Mouse (Mus musculus) granulocyte monocyte progenitor cell, adult 5-6 weeks (primary cell): ENCODE data around the gene Pirt. TPM values are rescaled to one million over a fixed set of nuclear protein-coding genes. Genes with fewer than 3 reads are reported as not detected.

Experiments used
- ATAC-seq: replicated peaks from 2 replicates; pipeline ENCODE4 v1.8.0; 2016; ENCODE audit warnings: mild to moderate bottlenecking, moderate TSS enrichment, inconsistent platforms; ENCODE audit not compliant: poor library complexity, severe bottlenecking
- total RNA-seq, 2 experiments: library from RNA; stranded (forward) in 1 of 2; stranded (reverse) in 1 of 2; fragments of 200-712, 200-1000 nt in 1 of 2; fragments of >200 nt in 1 of 2; fragmentation: Nextera tagmentation in 1 of 2; gene quantifications; 2 replicates each; pipeline ENCODE4 v1.2.3; 2014 to 2017

Pirt gene
- total RNA-seq, 2 experiments from 2014 or later, result not detected

GRCm38 (mm10) chr11:66945224-66945767 is 33.5 kb downstream of the Pirt start:
- ATAC-seq, result no peak

- ATAC-seq, result no peak
Measured at GRCm38 (mm10) chr11:66946521-66946920, 34.7 kb downstream of the Pirt start.

DNA sequence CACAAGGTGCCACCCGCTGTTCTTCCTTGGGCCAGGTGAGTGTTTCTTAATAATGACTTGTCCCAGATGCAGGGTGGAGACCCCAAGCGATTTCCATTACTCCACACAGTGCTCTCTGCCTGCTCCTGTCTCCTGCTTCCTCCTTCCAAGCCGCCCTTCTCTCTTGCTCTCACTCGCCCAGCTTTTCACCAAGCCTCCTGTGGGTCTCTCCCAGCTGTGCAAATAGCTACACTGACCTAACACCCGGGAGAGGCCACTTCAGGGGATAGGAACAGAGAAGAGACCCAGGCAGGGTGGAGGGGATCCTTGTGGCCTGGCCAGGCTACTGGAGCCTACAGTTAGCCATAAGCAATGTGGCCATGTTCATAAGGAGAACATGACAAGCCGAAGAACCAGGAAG is 35.1 kb downstream of the Pirt start:
- no peak for ATAC-seq

DNA sequence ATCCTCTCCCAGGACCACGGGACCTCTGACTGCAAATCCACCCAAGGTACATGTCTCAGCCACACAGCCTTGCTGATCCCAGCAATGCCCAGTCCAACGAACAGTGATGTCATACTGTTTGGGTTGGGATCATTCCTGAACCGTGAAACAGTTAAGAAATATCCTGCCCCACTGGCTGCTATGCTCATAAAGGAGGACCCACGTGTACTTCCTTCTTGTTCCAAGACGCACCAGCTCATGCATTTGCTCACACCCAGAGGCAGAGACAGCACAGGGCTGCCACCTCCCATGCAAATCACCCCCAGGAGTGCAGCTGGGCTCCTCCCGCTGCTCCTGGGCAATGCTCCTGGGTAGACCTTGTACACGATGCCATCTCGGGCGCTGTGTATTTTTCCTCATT is 44.5 kb downstream of the Pirt start, which contains the start of gene Tmem238l:
Gene Tmem238l, plus strand, starts transcription at position 336 of the 400 bp plus-strand sequence.
- no peak for ATAC-seq

GRCm38 (mm10) chr11:66960797-66961196 is 49.0 kb downstream of the Pirt start:
- no peak for ATAC-seq

DNA sequence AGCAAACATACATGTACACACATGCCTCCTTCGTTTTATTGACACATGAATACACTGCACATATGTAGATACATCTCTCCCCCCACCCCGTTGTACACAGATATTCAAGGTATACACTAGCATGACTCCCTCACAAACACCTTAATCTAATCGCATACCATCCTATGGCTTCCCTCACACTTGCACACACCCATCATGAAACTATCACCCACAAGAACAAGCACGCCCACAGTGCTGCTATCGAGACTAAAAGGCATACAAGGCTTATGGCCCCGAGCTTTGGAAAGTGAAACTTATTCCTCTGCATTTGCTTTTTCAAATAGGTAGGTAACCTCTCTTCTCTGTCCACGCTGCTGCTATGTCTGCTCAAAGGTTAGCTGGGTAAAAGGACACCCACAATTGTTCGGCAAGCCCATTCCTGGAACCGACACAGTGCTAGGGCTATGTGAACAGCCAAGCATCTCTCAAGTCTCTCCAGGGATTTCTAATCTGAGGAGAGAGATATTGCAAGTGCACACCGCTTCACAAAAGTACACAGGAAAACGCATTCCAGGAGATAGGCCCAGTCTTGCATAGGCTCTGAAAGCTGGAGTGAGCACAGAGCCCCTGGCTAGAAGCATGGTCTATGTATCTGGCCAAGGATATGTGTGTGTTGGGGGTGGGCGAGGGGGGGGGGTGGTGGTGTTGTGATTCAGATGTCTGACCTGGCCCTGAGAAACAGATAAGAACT is 49.8 kb downstream of the Pirt start:
- ATAC-seq, result no peak

GRCm38 (mm10) chr11:66963462-66963861 is 51.7 kb downstream of the Pirt start:
- no peak for ATAC-seq

DNA sequence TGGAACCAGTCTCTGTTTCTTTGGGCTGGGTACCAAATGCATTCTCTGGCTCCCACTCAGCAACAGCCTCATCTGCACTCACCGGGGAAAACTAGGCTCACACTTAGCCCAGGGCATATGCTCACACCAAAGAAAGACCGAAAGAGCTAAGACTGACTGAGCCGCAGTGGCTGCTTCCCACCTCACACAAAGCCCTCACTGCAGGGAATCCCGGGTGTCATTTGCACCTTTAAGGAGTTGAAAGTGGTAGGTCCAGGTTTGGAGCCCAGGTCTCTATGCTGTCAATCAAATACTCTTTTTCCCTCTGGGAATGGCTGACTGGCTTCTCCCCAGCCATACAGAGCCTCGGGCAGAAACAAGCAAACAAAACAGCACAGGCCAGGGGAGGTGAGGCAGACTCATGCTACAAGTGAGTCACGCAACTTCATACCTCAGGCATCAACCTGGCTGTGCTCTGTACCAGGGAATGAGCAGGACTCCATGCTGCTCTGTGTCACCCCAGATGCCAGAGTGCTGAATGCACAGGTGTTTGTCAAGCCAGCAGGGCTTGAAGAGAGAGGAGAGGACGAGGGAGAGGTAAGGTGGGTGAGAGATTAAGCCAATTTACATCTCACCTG is 54.8 kb downstream of the Pirt start:
- ATAC-seq, result no peak

- no peak for ATAC-seq
Measured at GRCm38 (mm10) chr11:66968575-66968974, 56.8 kb downstream of the Pirt start.

GRCm38 (mm10) chr11:66973507-66973906 is 61.7 kb downstream of the Pirt start:
- ATAC-seq, result no peak

DNA sequence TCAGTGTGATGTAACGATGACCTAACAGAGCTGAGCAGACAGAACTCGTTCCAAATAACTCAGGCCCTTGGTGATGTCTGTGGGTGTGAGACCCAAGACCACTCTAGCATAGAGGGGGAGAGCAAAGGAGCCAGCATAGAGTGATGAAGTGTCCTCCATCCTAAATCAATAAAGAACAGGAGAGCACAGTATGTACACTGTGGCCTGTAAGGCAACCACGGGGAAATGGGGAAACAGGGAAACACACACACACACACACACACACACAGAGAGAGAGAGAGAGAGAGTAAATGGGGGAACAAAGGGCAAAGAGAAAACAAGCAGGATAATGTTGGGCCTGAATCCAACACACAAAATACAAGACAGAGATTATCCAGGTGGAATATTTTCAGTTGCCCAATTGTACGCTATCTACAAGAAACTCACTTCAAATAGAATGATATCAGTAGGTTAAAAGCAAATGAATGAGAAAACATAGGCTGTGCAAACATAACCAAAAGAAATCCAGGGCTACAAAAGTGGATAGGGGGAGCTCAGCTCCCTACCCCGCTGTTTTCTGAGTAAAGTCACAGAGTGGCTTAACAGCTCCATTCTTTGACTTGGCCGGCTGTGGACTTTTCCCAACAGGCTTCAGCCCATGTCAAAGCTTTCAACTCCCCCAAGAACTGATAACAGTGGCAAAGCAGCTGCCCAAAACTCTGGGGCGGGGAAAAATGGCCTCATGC is 64.0 kb downstream of the Pirt start:
- ATAC-seq, result no peak

Other genes with a start within 250 kb of the Pirt start
- gene Tmem238l, start 44.7 kb downstream of the Pirt start, total RNA-seq (2014; fragmentation: Nextera tagmentation), result not detected in 2 replicates
- gene Tmem238l, start 44.7 kb downstream of the Pirt start, total RNA-seq (2017), result not detected in 2 replicates
- gene Tmem220, start 113.2 kb downstream of the Pirt start, total RNA-seq (2014; fragmentation: Nextera tagmentation), result 1.5 and 2.1 TPM in 2 replicates
- 1.9 and 2.4 TPM in 2 replicates for gene Tmem220, start 113.2 kb downstream of the Pirt start, total RNA-seq (2017)
- gene Adprm, start 140.6 kb downstream of the Pirt start, total RNA-seq (2014; fragmentation: Nextera tagmentation), result 30.6 and 43.1 TPM in 2 replicates
- gene Adprm, start 140.6 kb downstream of the Pirt start, total RNA-seq (2017), result 28.5 and 35.8 TPM in 2 replicates
- gene Sco1, start 140.7 kb downstream of the Pirt start, total RNA-seq (2014; fragmentation: Nextera tagmentation), result 13.3 and 16.2 TPM in 2 replicates
- 34.2 and 37.8 TPM in 2 replicates for gene Sco1, start 140.7 kb downstream of the Pirt start, total RNA-seq (2017)
- not detected in 2 replicates for gene Myh3, start 166.3 kb downstream of the Pirt start, total RNA-seq (2014; fragmentation: Nextera tagmentation)
- not detected in 2 replicates for gene Myh3, start 166.3 kb downstream of the Pirt start, total RNA-seq (2017)